Mouse (Mus musculus) embryonic fibroblast, embryonic 13.5 days (primary cell): Measurements from ENCODE around the gene Abca4. TPM values are rescaled to one million over a fixed set of nuclear protein-coding genes. Genes with fewer than 3 reads are reported as not detected.

ENCODE experiments used
- H3K27ac ChIP-seq: 2 replicates; pipeline ENCODE4 v1.5.1; 2012; ENCODE audit warnings: low read length, control low read depth, inconsistent platforms; ENCODE audit not compliant: insufficient read depth
- H3K4me1 ChIP-seq: 2 replicates; pipeline ENCODE4 v1.6.1; 2011; ENCODE audit warnings: low read length; ENCODE audit not compliant: control insufficient read depth, insufficient read depth
- H3K4me3 ChIP-seq: 2 replicates; pipeline ENCODE4 v1.5.1; 2011; ENCODE audit warnings: mild to moderate bottlenecking, control low read depth, low read length; ENCODE audit not compliant: insufficient read depth
- CTCF ChIP-seq: IDR thresholded peaks from 2 replicates; pipeline ENCODE4 v1.5.1; 2011; ENCODE audit warnings: mild to moderate bottlenecking, control low read depth, low read length, moderate library complexity, borderline replicate concordance; ENCODE audit not compliant: insufficient read depth
- POLR2A ChIP-seq: IDR thresholded peaks from 2 replicates; pipeline ENCODE4 v1.6.1; 2011; ENCODE audit warnings: low read depth, mild to moderate bottlenecking, control low read depth, low read length, moderate library complexity
- polyA plus RNA-seq: library from polyadenylated mRNA; stranded (reverse); fragments of >200 nt; gene quantifications from 2 replicates; pipeline ENCODE4 v1.2.4, GENCODE M21; 2011; ENCODE audit warnings: low read depth; ENCODE audit not compliant: missing spikeins, insufficient read length

The Abca4 gene
- polyA plus RNA-seq, 1 experiment, result 0.68 TPM

DNA sequence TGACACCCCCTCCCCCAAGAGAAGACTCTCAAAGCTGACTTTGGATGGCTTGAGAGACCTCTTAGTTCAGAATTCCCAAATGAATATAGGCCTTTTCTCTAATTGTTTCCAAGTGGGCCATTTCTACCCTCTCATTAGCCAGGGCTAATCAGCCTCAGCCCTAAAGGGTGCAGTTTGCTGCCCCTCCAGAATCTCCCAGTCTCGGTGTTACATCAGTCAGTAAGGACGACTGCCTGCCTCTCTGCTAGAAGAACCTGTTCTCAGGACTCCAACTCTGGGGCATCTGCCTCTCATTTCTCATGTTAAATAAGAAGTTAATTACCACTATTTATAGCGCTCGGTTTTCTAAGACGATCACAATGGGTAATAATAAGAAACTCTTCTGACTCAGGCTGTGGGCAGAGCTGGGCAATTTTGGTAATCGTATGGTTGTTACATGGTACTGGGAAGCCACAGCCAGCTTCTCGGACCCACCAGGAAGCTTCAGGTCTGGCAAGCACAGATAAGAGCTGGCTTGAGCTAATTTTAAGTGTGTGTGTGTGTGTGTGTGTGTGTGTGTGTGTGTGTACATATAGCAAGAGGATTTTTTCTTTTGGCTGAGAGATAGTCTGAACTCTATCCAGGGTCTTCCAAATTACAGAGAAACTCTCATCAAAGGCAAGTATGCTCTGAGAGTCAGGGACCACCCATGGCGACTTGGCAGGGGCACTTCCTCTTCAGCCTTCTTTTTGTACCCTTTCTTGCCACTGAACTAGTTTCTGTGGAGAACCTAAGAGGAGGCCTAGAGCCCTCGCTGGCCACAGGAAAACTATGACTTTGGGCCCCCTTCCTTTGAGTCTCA, 67.1 kb downstream of the Abca4 start:
- H3K4me1 ChIP-seq, result no peaks in the 10 kb centered on the region
- H3K4me3 ChIP-seq, result no peak overlapping the region
- no peak overlapping the region for H3K27ac ChIP-seq
- no peak for TF ChIP-seq CTCF
- TF ChIP-seq POLR2A, result no peak

DNA sequence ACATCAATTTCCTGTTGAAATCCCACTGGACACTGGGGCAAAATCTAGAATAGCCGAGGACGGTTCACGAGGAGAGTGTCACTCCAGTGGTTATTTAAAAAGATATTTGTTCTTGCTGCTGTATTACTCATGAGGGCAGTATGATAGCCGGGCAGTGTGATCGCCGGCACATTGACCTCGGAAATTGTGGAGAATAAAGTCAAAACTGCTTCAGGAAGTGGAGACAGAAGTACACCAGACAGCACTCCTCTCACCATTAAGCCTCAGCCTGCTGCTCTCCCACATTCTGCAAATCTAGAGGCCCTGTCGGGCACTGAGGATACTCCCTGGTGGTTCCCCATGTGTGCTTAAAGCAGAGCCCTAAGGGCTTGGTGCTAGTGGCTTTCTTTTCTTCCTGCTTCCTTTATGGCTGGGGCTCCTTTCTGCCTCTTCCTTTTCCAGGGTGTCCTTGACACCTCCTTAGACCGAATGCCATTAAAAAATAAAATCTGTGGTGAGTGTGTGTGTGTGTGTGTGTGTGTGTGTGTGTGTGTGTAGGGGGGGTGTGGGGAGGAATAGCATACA, 74.5 kb downstream of the Abca4 start:
- Histone ChIP-seq H3K27ac (no peak overlapping the region; the same call in 1 of the 2 replicates), H3K4me1 (no peaks in the 10 kb centered on the region)
- TF ChIP-seq POLR2A (no peak), CTCF (no peak)

DNA sequence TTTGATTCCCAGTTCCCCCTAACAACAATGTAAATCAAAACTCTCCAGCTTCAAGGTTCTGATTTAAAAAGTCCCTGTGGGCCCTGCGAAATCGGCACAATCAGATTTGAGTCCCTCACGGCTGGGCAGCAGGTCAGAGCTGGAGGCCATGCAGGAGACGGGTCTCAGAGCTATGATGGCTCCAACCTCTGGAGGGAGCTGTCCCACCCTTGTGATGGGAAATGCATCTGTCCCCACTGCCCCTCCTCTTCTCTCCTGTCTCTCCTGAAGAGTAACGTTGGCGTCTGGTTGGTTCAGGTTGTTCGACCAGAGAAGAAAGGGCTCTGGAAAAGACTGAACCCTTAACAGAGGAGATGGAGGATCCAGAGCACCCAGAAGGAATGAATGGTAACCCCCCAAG, 75.5 kb downstream of the Abca4 start:
- TF ChIP-seq POLR2A (no peak), CTCF (no peak)
- H3K27ac ChIP-seq, result no peak overlapping the region
- no peaks in the 10 kb centered on the region for H3K4me1 ChIP-seq
- H3K4me3 ChIP-seq, result no peak overlapping the region

More for the DNA sequence above, 74.5 kb downstream of the Abca4 start:
- no peak overlapping the region for H3K4me3 ChIP-seq

GRCm38 (mm10) chr3:122120217-122120616, 76.0 kb downstream of the Abca4 start:
- Histone ChIP-seq H3K4me1 (no peaks in the 10 kb centered on the region), H3K27ac (no peak overlapping the region), H3K4me3 (no peak overlapping the region)
- TF ChIP-seq CTCF (no peak), POLR2A (no peak)

- H3K4me3 ChIP-seq, result no peak overlapping the region
- TF ChIP-seq POLR2A (no peak), CTCF (peak; percentile 61; the same call in 1 of the 2 replicates)
- no peaks in the 10 kb centered on the region for H3K4me1 ChIP-seq
Measured at GRCm38 (mm10) chr3:122122127-122122663, 78.0 kb downstream of the Abca4 start.

GRCm38 (mm10) chr3:122122838-122123237, 78.6 kb downstream of the Abca4 start:
- Histone ChIP-seq H3K4me1 (no peaks in the 10 kb centered on the region), H3K4me3 (no peak overlapping the region), H3K27ac (peak overlapping the region; percentile 57; the same call in 1 of the 2 replicates)
- TF ChIP-seq POLR2A (no peak), CTCF (no peak)

More at GRCm38 (mm10) chr3:122122127-122122663, 78.0 kb downstream of the Abca4 start:
- H3K27ac ChIP-seq, result peak overlapping the region; percentile 57

DNA sequence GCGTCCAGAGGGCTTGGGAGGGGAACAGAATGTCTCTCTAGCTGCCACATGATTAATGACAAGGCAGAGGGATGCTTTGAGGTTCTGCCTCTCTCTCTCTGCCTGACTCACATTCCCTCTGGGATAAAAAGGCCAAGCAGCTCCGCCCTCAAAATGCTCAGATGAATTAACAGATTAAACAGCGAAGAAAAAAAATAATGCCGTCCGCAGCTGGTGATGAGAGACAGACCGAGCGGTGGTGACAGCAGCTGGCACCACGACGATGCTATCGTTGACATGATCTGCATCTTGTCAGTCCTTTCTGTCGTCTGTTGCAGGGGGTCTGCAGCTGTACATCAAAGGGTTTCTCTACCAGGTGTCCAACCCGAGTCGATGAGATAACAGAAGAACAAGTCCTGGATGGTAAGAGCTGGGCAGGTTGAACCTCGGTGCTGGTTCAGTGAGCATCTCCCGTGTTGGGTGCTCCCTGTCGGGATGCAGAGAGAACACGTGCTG, 84.8 kb downstream of the Abca4 start:
- Histone ChIP-seq H3K4me3 (no peak overlapping the region), H3K27ac (no peak overlapping the region), H3K4me1 (peaks cover 17% of the 10 kb centered on the region)
- TF ChIP-seq CTCF, result no peak

DNA sequence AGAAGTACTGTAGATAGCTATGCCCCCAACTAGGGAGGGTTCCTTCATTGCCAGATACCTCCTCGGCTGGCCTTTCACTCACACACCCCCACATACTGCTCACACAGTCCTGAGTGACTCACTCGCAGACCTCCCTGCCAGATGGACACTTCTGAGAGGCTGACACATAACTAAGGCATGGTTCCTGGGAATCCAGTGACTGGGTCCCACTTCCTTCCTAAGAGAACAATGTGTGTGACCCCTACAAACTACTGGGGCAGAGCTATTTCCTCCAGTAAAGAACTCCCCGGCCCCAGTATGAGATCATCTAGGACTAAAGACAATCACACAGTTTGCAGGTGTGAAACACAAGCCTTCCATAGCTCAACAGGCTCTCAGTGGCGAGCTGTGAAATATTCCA, 86.5 kb downstream of the Abca4 start:
- TF ChIP-seq CTCF (no peak), POLR2A (no peak)
- Histone ChIP-seq H3K4me1 (peaks cover 17% of the 10 kb centered on the region), H3K4me3 (no peak overlapping the region), H3K27ac (peak overlapping the region; percentile 47)

DNA sequence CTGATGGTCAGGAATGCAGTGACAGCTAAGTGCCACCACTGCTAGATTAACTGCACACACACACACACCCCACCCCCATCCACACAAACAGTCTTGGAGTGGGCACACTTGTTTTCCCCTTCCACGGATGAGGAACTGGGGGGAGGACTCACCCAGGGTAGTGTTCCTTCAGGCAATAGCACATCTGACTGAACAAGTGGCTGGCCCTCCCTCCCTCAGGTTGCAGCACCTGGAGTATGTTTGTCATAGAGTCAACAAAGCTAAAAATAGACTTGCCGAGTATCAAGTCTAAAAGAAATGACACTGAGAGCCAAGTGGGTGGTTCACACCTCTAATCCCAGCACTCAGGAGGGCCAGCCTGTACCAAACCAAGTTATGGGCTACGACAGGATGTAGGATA, 87.4 kb downstream of the Abca4 start:
- Histone ChIP-seq H3K4me3 (no peak overlapping the region), H3K27ac (peak overlapping the region; percentile 3; the same call in 1 of the 2 replicates), H3K4me1 (peaks cover 17% of the 10 kb centered on the region)
- TF ChIP-seq CTCF, result no peak
- no peak for TF ChIP-seq POLR2A

DNA sequence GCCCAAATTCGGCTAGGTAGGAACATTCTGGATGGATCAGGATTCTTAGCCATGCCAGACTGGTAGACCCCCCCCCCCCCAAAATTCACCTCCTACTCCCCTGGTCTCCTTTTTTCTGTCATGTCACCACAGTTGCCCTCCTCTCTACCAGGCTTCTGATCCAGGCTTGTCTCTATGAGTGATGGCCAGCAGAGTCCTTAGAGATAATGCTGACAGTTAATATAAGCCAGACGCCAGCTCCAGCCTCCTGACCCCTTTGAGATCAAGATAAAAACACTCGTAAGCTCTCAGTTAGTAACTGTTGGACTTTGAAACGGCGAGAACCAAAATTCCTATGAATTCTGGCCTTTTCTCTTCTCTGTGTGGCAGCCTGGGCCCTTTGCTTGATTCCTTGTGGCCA, 89.0 kb downstream of the Abca4 start:
- TF ChIP-seq CTCF, result no peak
- no peak for TF ChIP-seq POLR2A
- no peak overlapping the region for H3K4me3 ChIP-seq
- peaks cover 17% of the 10 kb centered on the region for H3K4me1 ChIP-seq
- no peak overlapping the region for H3K27ac ChIP-seq
